Comparison of ENCODE assay signal across 22 mouse cellular contexts in the genomic region with DNA sequence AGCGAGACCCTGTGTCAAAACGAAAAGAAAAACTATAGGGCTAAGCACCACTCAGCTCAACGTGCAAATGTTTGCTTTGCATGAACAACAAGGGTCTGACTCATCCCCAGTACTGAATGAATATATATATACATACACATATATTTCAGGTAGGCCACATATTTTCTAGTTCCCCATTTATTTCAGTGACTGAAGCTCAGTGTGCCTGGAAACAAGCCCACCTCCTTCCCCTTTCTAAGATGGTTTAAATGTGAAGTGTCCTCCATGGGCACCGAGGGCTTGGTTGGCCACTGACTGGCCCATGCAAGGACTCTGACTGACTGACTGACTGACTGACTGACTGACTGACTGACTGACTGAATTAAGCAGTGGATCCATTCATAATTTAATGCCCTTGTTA.
"Had no signal": no experiment of that assay in that cellular context is flagged by ENCODE, and none has a peak within 500 bp of the region (broad histone marks: within the 10 kb centered on the region; RNA-seq: fewer than 3 reads in every experiment).

No protein-coding gene starts in this region.

- H3K27ac ChIP-seq: heart, embryonic 10.5 days; hindbrain, embryonic 10.5 days; hindbrain, embryonic 12.5 days; hindbrain, embryonic 14.5 days; intestine, embryonic 15.5 days; limb, embryonic 10.5 days; limb, embryonic 12.5 days; liver, embryonic 13.5 days had no signal

- ATAC-seq: hindbrain, embryonic 16.5 days; inflammation-experienced regulatory T-cells, adult 6 months; intestine, embryonic 15.5 days; intestine, postnatal 0 days had no signal

- DNase-seq: gastrocnemius, postnatal 14 days; gastrocnemius, postnatal 36 days; heart, postnatal 10 days; heart, postnatal 4 days; kidney, adult 18-20 months; kidney, adult 8-10 months; kidney, postnatal 14 days; kidney, postnatal 36 days; layer of hippocampus, postnatal 36 days; liver; liver, embryonic 13.5 days had no signal

- H3K36me3 ChIP-seq: heart, embryonic 10.5 days; heart, embryonic 12.5 days; hindbrain, embryonic 10.5 days; hindbrain, embryonic 12.5 days; intestine, embryonic 15.5 days; limb, embryonic 10.5 days; limb, embryonic 12.5 days; liver, embryonic 13.5 days had no signal

- H3K4me3 ChIP-seq: heart, embryonic 10.5 days; heart, embryonic 12.5 days; hindbrain, embryonic 10.5 days; hindbrain, embryonic 12.5 days; intestine, embryonic 15.5 days; limb, embryonic 10.5 days; limb, embryonic 12.5 days; liver, embryonic 13.5 days had no signal
